Comparison of ENCODE assay signal across 15 mouse cellular contexts in genomic region chr5:139661713-139662112, GRCm38 (mm10).
"Had no signal": no experiment of that assay in that cellular context is flagged by ENCODE, and none has a peak within 500 bp of the region (broad histone marks: within the 10 kb centered on the region; RNA-seq: fewer than 3 reads in every experiment).

No protein-coding gene starts in this region.

- H3K36me3 ChIP-seq: neural tube, embryonic 13.5 days; neural tube, embryonic 15.5 days; stomach, embryonic 15.5 days had no signal

- H3K9me3 ChIP-seq: neural tube, embryonic 13.5 days; neural tube, embryonic 15.5 days; stomach, embryonic 15.5 days had no signal

- H3K9ac ChIP-seq: neural tube, embryonic 13.5 days; neural tube, embryonic 15.5 days; stomach, embryonic 15.5 days had no signal

- H3K4me2 ChIP-seq: neural tube, embryonic 13.5 days; neural tube, embryonic 15.5 days; stomach, embryonic 15.5 days had no signal

- H3K27ac ChIP-seq: neural tube, embryonic 13.5 days; neural tube, embryonic 15.5 days; stomach, embryonic 15.5 days; stomach, postnatal 0 days had no signal

- H3K4me3 ChIP-seq: neural tube, embryonic 13.5 days; neural tube, embryonic 15.5 days; stomach, embryonic 15.5 days had no signal

- DNase-seq: retina, postnatal 1 day; right cerebral cortex, adult 18-20 months; right cerebral cortex, postnatal 14 days; right cerebral cortex, postnatal 4 days; spleen, adult 18-20 months; thymus, adult 18-20 months; thymus, adult 2 months; thymus, postnatal 14 days; thymus, postnatal 25 days; thymus, postnatal 36 days; thymus, postnatal 4 days had no signal
